Mouse (Mus musculus) intestine, embryonic 14.5 days (tissue): ENCODE data around the gene Gimap7. TPM values are rescaled to one million over a fixed set of nuclear protein-coding genes. Genes with fewer than 3 reads are reported as not detected.

Source experiments
- ATAC-seq: fragments of 200-750 bp; cut with Nextera tagmentation; replicated peaks from 2 replicates; pipeline ENCODE4 v1.8.0; 2017; ENCODE audit warnings: low read depth, moderate number of reproducible peaks, moderate TSS enrichment, moderate library complexity; ENCODE audit not compliant: low FRiP score, low TSS enrichment
- DNase-seq: peaks from one replicate; pipeline ENCODE4 v3.0.0-alpha.2; 2018; ENCODE audit warnings: low spot score
- H3K27ac ChIP-seq: fragments of 300-500 bp; sonication (generic); 2 replicates; pipeline ENCODE4 v1.5.1; 2014; ENCODE audit warnings: low read depth, mild to moderate bottlenecking, control low read depth
- H3K27me3 ChIP-seq: fragments of 300-500 bp; sonication (generic); replicated peaks from 2 replicates; pipeline ENCODE4 v1.6.1; 2014; ENCODE audit warnings: low read length, control low read depth; ENCODE audit not compliant: control insufficient read depth, insufficient read depth
- H3K36me3 ChIP-seq: fragments of 300-500 bp; sonication (generic); 2 replicates; pipeline ENCODE4 v1.6.1; 2014; ENCODE audit warnings: low read length, control low read depth; ENCODE audit not compliant: control insufficient read depth, insufficient read depth
- H3K4me1 ChIP-seq: fragments of 300-500 bp; sonication (generic); replicated peaks from 2 replicates; pipeline ENCODE4 v1.6.1; 2014; ENCODE audit warnings: low read length, control low read depth, mixed read lengths; ENCODE audit not compliant: control insufficient read depth, insufficient read depth
- H3K4me2 ChIP-seq: fragments of 300-500 bp; sonication (generic); 2 replicates; pipeline ENCODE4 v1.6.1; 2014; ENCODE audit warnings: low read length
- H3K4me3 ChIP-seq: fragments of 300-500 bp; sonication (generic); 2 replicates; pipeline ENCODE4 v1.5.1; 2014; ENCODE audit warnings: low read depth, low read length, control low read depth, mixed read lengths
- H3K9ac ChIP-seq: fragments of 300-500 bp; sonication (generic); 2 replicates; pipeline ENCODE4 v1.6.1; 2014; ENCODE audit warnings: mild to moderate bottlenecking, low read length
- H3K9me3 ChIP-seq: fragments of 300-500 bp; sonication (generic); 2 replicates; pipeline ENCODE4 v1.6.1; 2016; ENCODE audit warnings: low read length, control low read depth; ENCODE audit not compliant: control insufficient read depth
- WGBS: fragments of 180-500 bp; shearing (Covaris S2); extraction: QIAGEN DNeasy Blood & Tissue Kit; methylation state at CpG from one replicate; pipeline ENCODE4 v1.1.7; 2014; 5-methylcytosine and 5-hydroxymethylcytosine counted together
- polyA plus RNA-seq: library from polyadenylated mRNA; unstranded; fragments of >200 nt; fragmentation: Nextera tagmentation; extraction: Ambion mirVana; gene quantifications from 2 replicates; pipeline ENCODE4 v1.2.1, GENCODE M21; 2014

Gene Gimap7
- polyA plus RNA-seq = 0.14 and 0.16 TPM in 2 replicates

- ATAC-seq (no peak), DNase-seq (peak; percentile 34)
- Histone ChIP-seq H3K4me3 (no peak within 1 kb of the TSS), H3K9ac (no peak within 1 kb of the TSS), H3K27ac (no peak within 1 kb of the TSS), H3K27me3 (no peaks in the 10 kb centered on the region), H3K4me1 (no peaks in the 10 kb centered on the region), H3K36me3 (no peaks in the 10 kb centered on the region), H3K9me3 (no peaks in the 10 kb centered on the region), H3K4me2 (no peak within 1 kb of the TSS)
- WGBS = 57% methylated on average over 2 of the region's 2 CpGs
Observed at GRCm38 (mm10) chr6:48718455-48718854, at the start of gene Gimap7, which contains the start of gene Gm28053. Gene Gimap7 (plus strand): TSS chr6:48718621. Gene Gm28053 (plus strand): TSS chr6:48718607.

- H3K36me3 ChIP-seq = no peaks in the 10 kb centered on the region
Observed at GRCm38 (mm10) chr6:48669446-48669969, 48.9 kb upstream of the Gimap7 start.

GRCm38 (mm10) chr6:48674291-48675058, 43.9 kb upstream of the Gimap7 start:
- Histone ChIP-seq H3K9me3 (no peaks in the 10 kb centered on the region), H3K27ac (no peak overlapping the region), H3K27me3 (no peaks in the 10 kb centered on the region), H3K4me2 (no peak overlapping the region), H3K4me1 (peaks cover 10% of the 10 kb centered on the region; the same call in 1 of the 2 replicates), H3K9ac (no peak overlapping the region), H3K4me3 (no peak overlapping the region), H3K36me3 (peaks cover 5% of the 10 kb centered on the region; the same call in 1 of the 2 replicates)
- ATAC-seq = no peak; the same call in 1 of the 2 replicates
- DNase-seq = no peak
- 94% methylated on average over 9 of the region's 9 CpGs for WGBS

More at GRCm38 (mm10) chr6:48669446-48669969, 48.9 kb upstream of the Gimap7 start:
- H3K4me1 ChIP-seq = no peaks in the 10 kb centered on the region
- H3K9me3 ChIP-seq = no peaks in the 10 kb centered on the region
- H3K27me3 ChIP-seq = no peaks in the 10 kb centered on the region
- H3K27ac ChIP-seq = no peak overlapping the region
- 76% methylated on average over 2 of the region's 2 CpGs for WGBS
- DNase-seq (no peak), ATAC-seq (no peak)
- H3K4me2 ChIP-seq = no peak overlapping the region
- H3K4me3 ChIP-seq = no peak overlapping the region
- H3K9ac ChIP-seq = no peak overlapping the region

GRCm38 (mm10) chr6:48675400-48675930, 43.0 kb upstream of the Gimap7 start:
- peak; percentile 65; the same call in 1 of the 2 replicates for ATAC-seq
- 45% methylated on average over 10 of the region's 10 CpGs for WGBS
- no peak for DNase-seq
- Histone ChIP-seq H3K9me3 (no peaks in the 10 kb centered on the region), H3K27me3 (no peaks in the 10 kb centered on the region), H3K4me2 (peak overlapping the region; percentile 47), H3K9ac (peak overlapping the region; percentile 43), H3K4me3 (peak overlapping the region; percentile 38; the same call in 1 of the 2 replicates), H3K36me3 (peaks cover 5% of the 10 kb centered on the region; the same call in 1 of the 2 replicates), H3K4me1 (peaks cover 10% of the 10 kb centered on the region; the same call in 1 of the 2 replicates), H3K27ac (no peak overlapping the region)

- no peaks in the 10 kb centered on the region for H3K27me3 ChIP-seq
- peaks cover 10% of the 10 kb centered on the region; the same call in 1 of the 2 replicates for H3K4me1 ChIP-seq
- H3K4me2 ChIP-seq = peak within 1 kb of the TSS; percentile 47
- no peaks in the 10 kb centered on the region for H3K9me3 ChIP-seq
- DNase-seq (peak; percentile 75), ATAC-seq (peak; percentile 73)
- H3K27ac ChIP-seq = no peak within 1 kb of the TSS
- WGBS = 25% methylated on average over 11 of the region's 13 CpGs
- H3K36me3 ChIP-seq = peaks cover 5% of the 10 kb centered on the region; the same call in 1 of the 2 replicates
- peak within 1 kb of the TSS; percentile 38 for H3K4me3 ChIP-seq
- H3K9ac ChIP-seq = peak within 1 kb of the TSS; percentile 43
Observed at GRCm38 (mm10) chr6:48675931-48676859, 42.2 kb upstream of the Gimap7 start, which contains the start of gene Gimap9. Gene Gimap9 (plus strand): TSS chr6:48676129.

- Histone ChIP-seq H3K9ac (no peak overlapping the region), H3K36me3 (peaks cover 5% of the 10 kb centered on the region; the same call in 1 of the 2 replicates), H3K27ac (no peak overlapping the region), H3K4me3 (peak overlapping the region; percentile 38; the same call in 1 of the 2 replicates), H3K9me3 (no peaks in the 10 kb centered on the region), H3K4me2 (peak overlapping the region; percentile 47), H3K27me3 (no peaks in the 10 kb centered on the region), H3K4me1 (peaks cover 10% of the 10 kb centered on the region; the same call in 1 of the 2 replicates)
- no peak for DNase-seq
- no peak for ATAC-seq
- 92% methylated on average over 5 of the region's 5 CpGs for WGBS
Observed at GRCm38 (mm10) chr6:48676860-48677415, 41.5 kb upstream of the Gimap7 start.

- H3K4me2 ChIP-seq = no peak overlapping the region
Observed at GRCm38 (mm10) chr6:48677492-48678345, 40.7 kb upstream of the Gimap7 start.

More at GRCm38 (mm10) chr6:48677492-48678345, 40.7 kb upstream of the Gimap7 start:
- Histone ChIP-seq H3K9ac (no peak overlapping the region), H3K4me3 (no peak overlapping the region), H3K4me1 (peaks cover 10% of the 10 kb centered on the region; the same call in 1 of the 2 replicates), H3K36me3 (peaks cover 5% of the 10 kb centered on the region; the same call in 1 of the 2 replicates), H3K27me3 (no peaks in the 10 kb centered on the region), H3K9me3 (no peaks in the 10 kb centered on the region), H3K27ac (no peak overlapping the region)
- ATAC-seq = no peak
- DNase-seq = no peak
- 95% methylated on average over 17 of the region's 17 CpGs for WGBS
